Mouse (Mus musculus) midbrain, embryonic 11.5 days (tissue): ENCODE measurements around the gene Ndufa12. TPM values are rescaled to one million over a fixed set of nuclear protein-coding genes. Genes with fewer than 3 reads are reported as not detected.

Experiments
- ATAC-seq: fragments of 200-750 bp; cut with Nextera tagmentation; 2 replicates; pipeline ENCODE4 v1.8.0; 2017; ENCODE audit warnings: moderate TSS enrichment, moderate library complexity; ENCODE audit not compliant: low FRiP score
- DNase-seq: peaks from one replicate; pipeline ENCODE4 v3.0.0; 2015; ENCODE audit warnings: low spot score; ENCODE audit errors: missing footprints
- H3K27ac ChIP-seq: fragments of 300-500 bp; sonication (generic); 2 replicates; pipeline ENCODE4 v1.5.1; 2014; ENCODE audit warnings: low read depth, low read length
- H3K27me3 ChIP-seq: fragments of 300-500 bp; sonication (generic); 2 replicates; pipeline ENCODE4 v1.6.1; 2014; ENCODE audit warnings: mild to moderate bottlenecking, low read length, moderate library complexity, mixed read lengths; ENCODE audit not compliant: control insufficient read depth, insufficient read depth
- H3K36me3 ChIP-seq: fragments of 300-500 bp; sonication (generic); 2 replicates; pipeline ENCODE4 v1.6.1; 2014; ENCODE audit warnings: mild to moderate bottlenecking, low read length, moderate library complexity, mixed read lengths; ENCODE audit not compliant: control insufficient read depth, insufficient read depth
- H3K4me1 ChIP-seq: fragments of 300-500 bp; sonication (generic); 2 replicates; pipeline ENCODE4 v1.6.1; 2014; ENCODE audit warnings: low read length; ENCODE audit not compliant: control insufficient read depth, insufficient read depth
- H3K4me2 ChIP-seq: fragments of 300-500 bp; sonication (generic); 2 replicates; pipeline ENCODE4 v1.6.1; 2014; ENCODE audit warnings: mild to moderate bottlenecking, moderate library complexity
- H3K4me3 ChIP-seq: fragments of 300-500 bp; sonication (generic); 2 replicates; pipeline ENCODE4 v1.5.1; 2014; ENCODE audit warnings: low read depth, low read length
- H3K9ac ChIP-seq: fragments of 300-500 bp; sonication (generic); 2 replicates; pipeline ENCODE4 v1.6.1; 2014; ENCODE audit warnings: low read length
- H3K9me3 ChIP-seq: fragments of 300-500 bp; sonication (generic); 2 replicates; pipeline ENCODE4 v1.6.1; 2016; ENCODE audit warnings: low read length; ENCODE audit not compliant: control insufficient read depth
- WGBS: fragments of 180-500 bp; shearing (Covaris S2); extraction: QIAGEN DNeasy Blood & Tissue Kit; methylation state at CpG from one replicate; pipeline ENCODE4 v1.1.7; 2014; 5-methylcytosine and 5-hydroxymethylcytosine counted together
- polyA plus RNA-seq: library from polyadenylated mRNA; unstranded; fragments of >200 nt; fragmentation: Nextera tagmentation; extraction: Ambion mirVana; gene quantifications from 2 replicates; pipeline ENCODE4 v1.2.1, GENCODE M21; 2014

Ndufa12 gene
- polyA plus RNA-seq = 520 and 528 TPM in 2 replicates

DNA sequence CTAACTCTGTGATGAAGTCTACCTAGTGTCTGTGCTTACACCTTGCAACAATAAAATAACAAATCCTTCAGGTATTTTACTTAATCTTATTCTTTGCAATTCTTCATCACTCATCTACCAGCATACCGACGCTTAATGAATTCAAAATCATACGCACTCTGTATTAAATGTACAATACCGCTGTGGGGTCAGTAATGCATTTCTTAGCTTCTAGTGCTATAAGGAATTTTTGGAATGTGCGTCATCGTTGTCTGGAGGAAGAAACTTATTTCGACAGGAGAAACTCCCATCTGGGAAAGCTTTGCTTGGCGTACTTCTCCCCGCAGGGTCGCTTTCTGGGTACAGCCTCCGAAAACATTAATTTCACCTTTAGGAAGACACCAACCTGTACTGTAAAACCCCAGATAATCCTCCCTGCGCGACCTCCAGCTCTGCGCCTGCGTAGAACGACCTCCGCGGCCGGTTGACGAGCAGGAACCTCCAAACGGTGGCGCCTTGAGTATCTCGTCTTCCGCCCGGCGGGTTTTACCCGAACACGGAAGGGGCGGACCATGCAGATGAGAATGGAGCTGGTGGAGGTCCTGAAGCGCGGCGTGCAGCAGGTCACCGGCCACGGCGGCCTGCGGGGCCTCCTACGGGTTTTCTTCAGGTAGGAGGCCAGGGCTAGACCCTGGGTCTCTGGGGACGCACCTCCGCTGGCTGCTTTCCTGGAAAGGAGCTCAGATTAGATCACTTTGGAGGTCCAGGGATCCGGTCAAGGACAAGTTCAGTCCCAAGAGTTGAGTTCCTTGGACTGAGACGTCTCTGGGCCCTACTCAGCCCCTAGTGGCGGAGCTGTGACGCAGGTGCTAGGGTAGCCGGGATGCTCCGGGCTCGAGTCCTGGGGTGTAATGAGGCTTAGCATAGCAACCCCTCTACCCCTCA is at the start of gene Ndufa12:
Gene Ndufa12 (plus strand): TSS at position 239 of the 924 bp plus-strand sequence.
- DNase-seq (peak; percentile 99), ATAC-seq (peak; percentile 96)
- peaks cover 3% of the 10 kb centered on the region for H3K4me1 ChIP-seq
- H3K9me3 ChIP-seq = no peaks in the 10 kb centered on the region
- H3K36me3 ChIP-seq = no peaks in the 10 kb centered on the region
- peak within 1 kb of the TSS; percentile 74 for H3K9ac ChIP-seq
- 0 out of 2 replicates have a peak within 1 kb of the TSS, but pooled peaks have one; percentile 30 for H3K27ac ChIP-seq
- peak within 1 kb of the TSS; percentile 66 for H3K4me3 ChIP-seq
- WGBS = under 1% methylated on average over 46 of the region's 46 CpGs
- peak within 1 kb of the TSS; percentile 61 for H3K4me2 ChIP-seq
- no peaks in the 10 kb centered on the region for H3K27me3 ChIP-seq

DNA sequence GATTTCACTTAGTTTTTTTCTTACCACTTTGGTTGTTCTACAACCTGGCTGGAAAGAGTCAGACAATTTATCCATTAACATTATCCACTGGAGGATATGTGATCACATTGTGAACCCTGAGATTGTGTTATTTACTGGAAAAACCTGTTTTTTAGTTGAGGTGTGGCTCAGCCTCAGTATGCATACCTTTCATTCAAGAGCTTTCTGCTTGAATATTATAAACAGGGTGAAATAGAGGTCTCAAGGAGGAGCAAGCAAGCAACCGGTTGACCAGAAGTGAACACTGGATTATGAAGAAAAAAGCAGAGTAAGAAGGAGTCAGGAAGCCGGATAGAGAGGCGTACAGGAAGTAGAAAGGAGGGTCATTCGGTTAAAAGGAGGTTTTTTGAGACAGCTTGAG is 47.0 kb upstream of the Ndufa12 start:
- H3K27ac ChIP-seq = no peak overlapping the region
- 89% methylated on average over 4 of the region's 4 CpGs for WGBS
- H3K4me3 ChIP-seq = no peak overlapping the region
- H3K9ac ChIP-seq = no peak overlapping the region
- no peak for DNase-seq
- no peak for ATAC-seq
- H3K36me3 ChIP-seq = no peaks in the 10 kb centered on the region
- no peaks in the 10 kb centered on the region for H3K9me3 ChIP-seq
- no peak overlapping the region for H3K4me2 ChIP-seq
- H3K27me3 ChIP-seq = no peaks in the 10 kb centered on the region
- peaks cover 4% of the 10 kb centered on the region; the same call in 1 of the 2 replicates for H3K4me1 ChIP-seq

DNA sequence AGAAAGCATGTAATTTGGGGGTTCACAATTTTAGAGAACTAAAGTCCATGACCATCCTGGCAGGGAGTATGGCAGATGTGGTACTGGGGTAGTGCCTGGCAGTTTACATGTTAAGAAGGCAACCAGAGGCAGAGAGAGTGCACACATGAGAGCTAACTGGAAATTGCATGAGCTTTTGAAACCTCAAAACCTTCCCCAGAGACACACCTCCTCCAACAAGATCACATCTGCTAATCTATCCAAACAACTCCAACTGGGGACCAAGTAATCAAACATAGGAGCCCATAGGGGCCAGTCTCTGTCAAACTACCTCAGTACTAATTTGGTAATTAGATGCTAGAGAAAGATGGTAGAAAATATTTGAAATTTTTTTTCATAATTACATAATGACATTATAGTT is 44.7 kb upstream of the Ndufa12 start:
- Histone ChIP-seq H3K27ac (no peak overlapping the region), H3K4me1 (peaks cover 3% of the 10 kb centered on the region; the same call in 1 of the 2 replicates), H3K4me2 (no peak overlapping the region), H3K9ac (no peak overlapping the region), H3K36me3 (no peaks in the 10 kb centered on the region), H3K27me3 (no peaks in the 10 kb centered on the region), H3K9me3 (no peaks in the 10 kb centered on the region), H3K4me3 (no peak overlapping the region)
- DNase-seq (no peak), ATAC-seq (no peak)

DNA sequence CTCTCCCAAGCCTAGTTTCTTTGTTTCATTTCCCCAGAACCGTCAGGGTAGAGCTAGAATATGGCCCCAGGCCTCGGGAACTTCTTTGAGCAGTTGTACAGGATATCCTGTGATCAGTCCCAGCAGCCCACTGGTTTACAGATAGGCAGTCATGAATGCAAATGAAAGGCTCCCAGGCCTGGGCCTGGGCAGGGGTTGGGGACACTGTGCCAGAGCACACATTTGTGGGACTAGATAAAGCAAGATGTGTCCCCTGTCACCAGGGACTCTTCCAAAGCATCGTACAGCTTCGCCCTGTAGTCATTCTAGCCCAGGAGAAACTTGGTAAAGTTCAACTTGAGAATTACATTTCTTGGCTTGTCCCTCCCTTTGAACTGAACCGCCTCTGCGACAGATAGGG is 39.6 kb upstream of the Ndufa12 start:
- ATAC-seq = no peak
- no peak overlapping the region for H3K9ac ChIP-seq
- peaks cover 3% of the 10 kb centered on the region for H3K36me3 ChIP-seq
- no peaks in the 10 kb centered on the region for H3K9me3 ChIP-seq
- no peaks in the 10 kb centered on the region for H3K27me3 ChIP-seq
- H3K27ac ChIP-seq = no peak overlapping the region
- no peak overlapping the region for H3K4me2 ChIP-seq
- 96% methylated on average over 6 of the region's 6 CpGs for WGBS
- H3K4me1 ChIP-seq = no peaks in the 10 kb centered on the region
- no peak overlapping the region for H3K4me3 ChIP-seq
- no peak for DNase-seq

DNA sequence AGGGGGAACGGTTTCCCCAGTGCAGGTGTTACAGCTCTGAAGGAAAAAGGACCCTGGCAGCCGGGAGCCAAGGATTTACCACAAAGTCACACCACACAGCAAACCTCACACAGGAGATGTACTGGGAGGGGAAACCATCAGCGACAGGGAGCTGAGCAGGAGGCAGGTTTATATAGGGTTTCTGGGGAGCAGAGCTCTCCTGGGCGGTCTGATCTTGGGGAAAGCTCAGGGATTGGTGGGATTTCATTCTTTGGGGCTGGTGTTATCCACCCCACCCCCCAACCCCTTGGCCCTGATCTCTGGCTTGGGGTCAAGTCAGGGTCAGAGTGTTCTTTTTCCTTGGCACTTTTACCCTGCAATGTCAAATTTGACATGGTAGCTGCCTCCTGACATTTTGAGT is 39.1 kb upstream of the Ndufa12 start:
- no peak for DNase-seq
- Histone ChIP-seq H3K9me3 (no peaks in the 10 kb centered on the region), H3K36me3 (peaks cover 3% of the 10 kb centered on the region), H3K27me3 (no peaks in the 10 kb centered on the region), H3K27ac (no peak overlapping the region), H3K4me2 (no peak overlapping the region), H3K4me3 (no peak overlapping the region), H3K9ac (no peak overlapping the region), H3K4me1 (no peaks in the 10 kb centered on the region)
- no peak for ATAC-seq
- WGBS = 89% methylated on average over 4 of the region's 4 CpGs

DNA sequence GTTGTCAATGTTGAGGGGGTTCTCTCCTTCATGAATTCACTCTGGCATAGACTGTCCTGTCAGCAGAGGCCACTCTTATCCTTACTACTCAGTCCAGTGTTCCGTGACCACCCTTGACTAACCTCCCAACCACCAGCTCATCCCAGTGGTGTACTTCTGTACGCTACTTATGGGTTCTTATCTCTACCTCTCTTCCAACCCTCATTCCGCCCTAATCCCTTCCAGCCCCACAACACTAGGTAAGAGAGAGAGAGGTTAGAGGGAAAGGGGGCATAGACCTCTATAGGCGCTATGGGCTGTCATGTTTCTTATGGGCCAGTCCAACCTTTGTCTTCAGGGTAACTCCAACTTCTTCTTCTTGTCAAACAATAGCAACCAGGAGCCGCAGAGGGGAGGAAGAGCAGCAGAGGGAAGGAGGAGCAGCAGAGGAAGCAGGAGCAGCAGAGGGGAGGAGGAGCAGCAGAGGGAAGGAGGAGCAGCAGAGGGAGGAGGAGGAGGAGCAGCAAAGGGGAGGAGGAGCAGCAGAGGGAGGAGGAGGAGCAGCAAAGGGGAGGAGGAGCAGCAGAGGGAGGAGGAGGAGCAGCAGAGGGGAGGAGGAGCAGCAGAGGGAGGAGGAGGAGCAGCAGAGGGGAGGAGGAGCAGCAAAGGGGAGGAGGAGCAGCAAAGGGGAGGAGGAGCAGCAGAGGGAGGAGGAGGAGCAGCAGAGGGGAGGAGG is 37.3 kb upstream of the Ndufa12 start:
- no peak overlapping the region for H3K9ac ChIP-seq
- H3K27ac ChIP-seq = no peak overlapping the region
- ATAC-seq = no peak
- no peak overlapping the region for H3K4me2 ChIP-seq
- no peaks in the 10 kb centered on the region for H3K9me3 ChIP-seq
- H3K4me1 ChIP-seq = no peaks in the 10 kb centered on the region
- H3K4me3 ChIP-seq = no peak overlapping the region
- peak; percentile 41 for DNase-seq
- 85% methylated on average over 5 of the region's 5 CpGs for WGBS
- no peaks in the 10 kb centered on the region for H3K27me3 ChIP-seq
- peaks cover 3% of the 10 kb centered on the region for H3K36me3 ChIP-seq

DNA sequence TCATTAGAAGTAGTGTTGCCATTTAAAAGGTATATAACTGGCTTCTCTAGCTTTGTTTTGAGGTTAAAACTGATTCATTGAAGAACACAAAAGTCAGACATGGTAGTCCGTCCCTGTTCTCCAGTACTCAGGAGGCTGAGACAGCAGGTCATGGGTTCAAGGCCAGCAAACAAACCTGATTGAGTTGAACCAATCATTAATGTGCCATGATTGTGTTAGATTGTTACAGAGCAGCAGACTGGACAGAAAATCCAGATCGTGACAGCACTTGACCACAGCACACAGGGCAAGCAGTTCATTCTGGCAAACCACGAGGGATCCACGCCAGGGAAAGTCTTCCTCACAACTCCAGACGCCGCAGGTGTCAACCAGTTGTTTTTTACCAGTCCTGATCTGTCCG is 36.5 kb upstream of the Ndufa12 start:
- Histone ChIP-seq H3K4me1 (no peaks in the 10 kb centered on the region), H3K4me2 (no peak overlapping the region), H3K9ac (no peak overlapping the region), H3K4me3 (no peak overlapping the region), H3K9me3 (no peaks in the 10 kb centered on the region), H3K36me3 (peaks cover 3% of the 10 kb centered on the region), H3K27ac (no peak overlapping the region), H3K27me3 (no peaks in the 10 kb centered on the region)
- DNase-seq (peak; percentile 6), ATAC-seq (no peak)
- WGBS = 95% methylated on average over 7 of the region's 7 CpGs

DNA sequence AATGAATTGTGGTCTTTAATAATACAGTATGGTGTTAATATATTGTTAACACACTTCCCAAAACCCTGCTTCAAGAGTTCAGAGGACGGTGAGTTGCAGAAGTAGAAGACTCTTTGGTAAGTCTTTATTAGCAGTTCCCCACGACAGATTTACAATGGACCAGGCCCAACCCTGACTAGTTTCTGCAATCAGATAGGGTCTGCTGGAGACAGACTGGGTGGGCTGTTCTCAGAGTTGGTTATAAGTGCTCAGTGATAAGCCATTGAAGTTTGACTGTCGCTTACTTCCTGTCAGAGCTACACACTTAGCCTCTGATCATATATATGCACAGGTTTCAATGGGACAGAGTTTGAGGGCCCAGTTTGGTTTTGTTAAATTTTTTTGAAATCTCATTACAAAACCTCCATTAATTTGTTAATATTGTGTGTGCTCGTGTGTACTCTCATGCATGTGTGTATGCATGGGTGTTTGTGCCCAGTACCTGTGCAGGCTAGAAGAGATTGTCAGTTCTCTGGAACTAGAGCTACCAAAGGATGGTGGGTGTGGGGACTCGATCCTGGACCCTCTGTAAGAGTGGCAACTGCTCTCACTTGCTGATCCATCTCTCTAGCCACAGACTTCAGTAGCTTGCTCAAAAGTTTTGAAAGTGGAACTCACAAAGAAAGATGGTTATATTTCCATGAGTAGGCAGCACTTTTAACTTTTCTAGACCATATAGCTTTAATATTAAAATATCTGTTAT is 34.2 kb upstream of the Ndufa12 start:
- DNase-seq = peak; percentile 67
- Histone ChIP-seq H3K4me3 (no peak overlapping the region), H3K9ac (no peak overlapping the region), H3K36me3 (peaks cover 13% of the 10 kb centered on the region), H3K9me3 (no peaks in the 10 kb centered on the region), H3K4me2 (no peak overlapping the region), H3K27ac (no peak overlapping the region), H3K4me1 (no peaks in the 10 kb centered on the region), H3K27me3 (no peaks in the 10 kb centered on the region)
- 81% methylated on average over 5 of the region's 5 CpGs for WGBS
- no peak for ATAC-seq
